ENCODE assay signal across 17 mouse cellular contexts in genomic region chr2:161982311-161982710, GRCm38 (mm10).
DNase-seq lines count a peak whose midpoint lies in the region; ATAC-seq and TF ChIP-seq lines count a peak whose summit lies in the region.
"Had no signal": no experiment of that assay in that cellular context is flagged by ENCODE, and none has a peak within 500 bp of the region (broad histone marks: within the 10 kb centered on the region; RNA-seq: fewer than 3 reads in every experiment).

No protein-coding gene starts in this region.

- no peaks in the 10 kb centered on the region for H3K9me3 ChIP-seq in forebrain, embryonic 16.5 days (ENCODE audit: control insufficient read depth, low read length)
- H3K9me3 ChIP-seq in forebrain, embryonic 15.5 days = no peaks in the 10 kb centered on the region
- H3K9me3 ChIP-seq: embryonic facial prominence, embryonic 10.5 days; embryonic facial prominence, embryonic 12.5 days; forebrain, embryonic 13.5 days had no signal

- no peaks in the 10 kb centered on the region for H3K4me1 ChIP-seq in forebrain, embryonic 16.5 days (replicated peaks; ENCODE audit: control insufficient read depth, insufficient read depth, low read length)
- H3K4me1 ChIP-seq in forebrain, embryonic 15.5 days = no peaks in the 10 kb centered on the region
- H3K4me1 ChIP-seq: embryonic facial prominence, embryonic 10.5 days; embryonic facial prominence, embryonic 12.5 days; forebrain, embryonic 13.5 days had no signal

- no peak for TF ChIP-seq CTCF in layer of hippocampus, adult 2 months (conservative IDR thresholded peaks at IDR 0.05)

- ATAC-seq in forebrain, embryonic 16.5 days = peak; percentile 62; the same call in 1 of the 2 replicates
- no peak for ATAC-seq in forebrain, embryonic 15.5 days (replicated peaks)
- ATAC-seq: forebrain, embryonic 13.5 days had no signal

- no peak overlapping the region for H3K4me3 ChIP-seq in forebrain, embryonic 16.5 days (replicated peaks; ENCODE audit: low read length)
- H3K4me3 ChIP-seq in forebrain, embryonic 15.5 days = no peak overlapping the region
- no peak overlapping the region for H3K4me3 ChIP-seq in layer of hippocampus, adult 2 months
- H3K4me3 ChIP-seq: embryonic facial prominence, embryonic 10.5 days; embryonic facial prominence, embryonic 12.5 days; forebrain, embryonic 13.5 days had no signal

- H3K27me3 ChIP-seq in forebrain, embryonic 16.5 days (replicated peaks; ENCODE audit: control insufficient read depth, insufficient read depth, low read length) = no peaks in the 10 kb centered on the region
- H3K27me3 ChIP-seq in forebrain, embryonic 15.5 days = no peaks in the 10 kb centered on the region
- H3K27me3 ChIP-seq: embryonic facial prominence, embryonic 12.5 days; forebrain, embryonic 13.5 days had no signal

- DNase-seq in layer of hippocampus, adult 9-11 months = peak; percentile 2
- DNase-seq in layer of hippocampus, adult 2 months (ENCODE audit: low spot score in 2 of 2) = no peak
- DNase-seq in brain, embryonic 18.5 days (ENCODE audit: low read depth, low spot score) = peak; percentile 52
- DNase-seq in ovary, postnatal 10 days (ENCODE audit: low spot score) = no peak
- DNase-seq: adrenal gland, adult 2 months; adrenal gland, postnatal 10 days; adrenal gland, postnatal 25 days; cerebellum, adult 11 months; cerebellum, adult 2 months; cerebellum, adult 9-10 months; cerebellum, postnatal 10 days; cerebellum, postnatal 25 days had no signal

- H3K4me2 ChIP-seq in forebrain, embryonic 16.5 days (ENCODE audit: low read length) = no peak overlapping the region
- H3K4me2 ChIP-seq in forebrain, embryonic 15.5 days (replicated peaks) = no peak overlapping the region
- H3K4me2 ChIP-seq: embryonic facial prominence, embryonic 12.5 days; forebrain, embryonic 13.5 days had no signal

- WGBS in forebrain, embryonic 16.5 days = 74% methylated on average over 3 of the region's 3 CpGs
- WGBS in forebrain, embryonic 15.5 days = 67% methylated on average over 3 of the region's 3 CpGs

- H3K36me3 ChIP-seq in forebrain, embryonic 16.5 days (ENCODE audit: control insufficient read depth, insufficient read depth) = no peaks in the 10 kb centered on the region
- no peaks in the 10 kb centered on the region for H3K36me3 ChIP-seq in forebrain, embryonic 15.5 days
- H3K36me3 ChIP-seq: embryonic facial prominence, embryonic 10.5 days; embryonic facial prominence, embryonic 12.5 days had no signal

- H3K9ac ChIP-seq in forebrain, embryonic 16.5 days (replicated peaks; ENCODE audit: low read depth, low read length) = no peak overlapping the region
- H3K9ac ChIP-seq in forebrain, embryonic 15.5 days (replicated peaks) = no peak overlapping the region
- H3K9ac ChIP-seq: embryonic facial prominence, embryonic 12.5 days; forebrain, embryonic 13.5 days had no signal

- no peak overlapping the region for H3K27ac ChIP-seq in forebrain, embryonic 16.5 days (ENCODE audit: low read length)
- no peak overlapping the region for H3K27ac ChIP-seq in forebrain, embryonic 15.5 days (replicated peaks)
- no peak overlapping the region for H3K27ac ChIP-seq in layer of hippocampus, adult 2 months
- H3K27ac ChIP-seq: embryonic facial prominence, embryonic 10.5 days; embryonic facial prominence, embryonic 12.5 days; forebrain, embryonic 13.5 days had no signal

Comparison
In these comparisons a context has a peak if more than half of its experiments do, and no peak if none do; other contexts are left out.
1. DNase-seq: peak in layer of hippocampus, adult 9-11 months (single experiment) and brain, embryonic 18.5 days (single experiment); none in layer of hippocampus, adult 2 months (0 of 2) and ovary, postnatal 10 days (single experiment).